Comparison of ENCODE assay signal across 29 mouse cellular contexts in the genomic region with DNA sequence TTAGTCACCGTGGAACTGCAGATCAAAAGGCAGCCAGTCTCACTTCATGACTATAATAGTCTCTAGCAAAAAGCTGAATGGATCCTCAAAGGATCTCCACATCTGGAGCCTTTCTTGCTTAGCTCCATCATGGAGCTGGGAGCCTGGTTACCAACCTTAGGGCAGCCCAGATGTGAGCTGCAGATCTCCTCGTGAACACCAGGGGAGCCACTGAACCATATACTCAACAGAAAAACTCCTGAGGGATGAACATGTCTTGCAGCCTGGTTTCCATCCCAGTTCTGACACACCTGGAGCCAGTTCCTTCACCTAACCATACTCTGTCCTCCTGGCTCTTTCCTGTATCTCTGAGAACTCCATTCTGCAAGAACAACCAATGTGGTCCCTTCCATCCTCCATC. TPM values are rescaled to one million over a fixed set of nuclear protein-coding genes. Genes with fewer than 3 reads are reported as not detected.
"Had no signal": no experiment of that assay in that cellular context is flagged by ENCODE, and none has a peak within 500 bp of the region (broad histone marks: within the 10 kb centered on the region; RNA-seq: fewer than 3 reads in every experiment).

No protein-coding gene starts in this region.

- H3K36me3 ChIP-seq: limb, embryonic 10.5 days; limb, embryonic 13.5 days; liver, embryonic 13.5 days; midbrain, embryonic 12.5 days; midbrain, embryonic 15.5 days; neural tube, embryonic 12.5 days; neural tube, embryonic 15.5 days; stomach, embryonic 15.5 days had no signal

- H3K9me3 ChIP-seq: limb, embryonic 10.5 days; limb, embryonic 13.5 days; liver, embryonic 13.5 days; midbrain, embryonic 12.5 days; midbrain, embryonic 15.5 days; neural tube, embryonic 12.5 days; neural tube, embryonic 15.5 days; stomach, embryonic 15.5 days had no signal

- H3K27ac ChIP-seq: kidney, postnatal 0 days; layer of hippocampus, adult 2 months; limb, embryonic 10.5 days; limb, embryonic 13.5 days; liver, embryonic 13.5 days; macrophage; midbrain, embryonic 12.5 days; midbrain, embryonic 15.5 days; neural tube, embryonic 12.5 days; neural tube, embryonic 15.5 days; stomach, embryonic 15.5 days had no signal

- H3K4me1 ChIP-seq: limb, embryonic 10.5 days; limb, embryonic 13.5 days; liver, embryonic 13.5 days; midbrain, embryonic 12.5 days; midbrain, embryonic 15.5 days; neural tube, embryonic 12.5 days; neural tube, embryonic 15.5 days; stomach, embryonic 15.5 days had no signal

- H3K4me3 ChIP-seq: layer of hippocampus, adult 2 months; limb, embryonic 10.5 days; limb, embryonic 13.5 days; liver, embryonic 13.5 days; midbrain, embryonic 12.5 days; midbrain, embryonic 15.5 days; neural tube, embryonic 12.5 days; neural tube, embryonic 15.5 days; stomach, embryonic 15.5 days had no signal

- H3K27me3 ChIP-seq: limb, embryonic 13.5 days; liver, embryonic 13.5 days; midbrain, embryonic 12.5 days; midbrain, embryonic 15.5 days; neural tube, embryonic 12.5 days; neural tube, embryonic 15.5 days; stomach, embryonic 15.5 days had no signal

- H3K9ac ChIP-seq: limb, embryonic 13.5 days; liver, embryonic 13.5 days; liver, postnatal 0 days; lung, embryonic 14.5 days; midbrain, embryonic 12.5 days; midbrain, embryonic 15.5 days; neural tube, embryonic 12.5 days; neural tube, embryonic 15.5 days; stomach, embryonic 15.5 days had no signal

- H3K4me2 ChIP-seq: limb, embryonic 13.5 days; liver, embryonic 13.5 days; lung, embryonic 14.5 days; midbrain, embryonic 12.5 days; midbrain, embryonic 15.5 days; neural tube, embryonic 12.5 days; neural tube, embryonic 15.5 days; stomach, embryonic 15.5 days had no signal

- DNase-seq: kidney, postnatal 25 days; layer of hippocampus, adult 9-11 months; liver; liver, embryonic 13.5 days; liver, postnatal 0 days; lung, embryonic 14.5 days; retina, postnatal 1 day; right cerebral cortex, postnatal 25 days; spleen, adult 18-20 months; thymus, adult 2 months; thymus, postnatal 14 days; thymus, postnatal 4 days had no signal

RNA-seq across cellular contexts. Expression of a gene that starts 0.9 kb away (rescaled TPM):
- total RNA-seq: layer of hippocampus, adult 2 months; layer of hippocampus, postnatal 25 days; left cerebral cortex, adult 18-20 months; left cerebral cortex, postnatal 25 days had no signal
- polyA plus RNA-seq: lung, embryonic 14.5 days; midbrain, embryonic 12.5 days; midbrain, embryonic 15.5 days; neural tube, embryonic 12.5 days had no signal

RNA-seq across cellular contexts. Expression of a gene that starts 16.0 kb away (rescaled TPM):
- total RNA-seq: layer of hippocampus, postnatal 25 days; left cerebral cortex, adult 18-20 months; left cerebral cortex, postnatal 25 days had no signal
- polyA plus RNA-seq: limb, embryonic 10.5 days; limb, embryonic 13.5 days; midbrain, embryonic 12.5 days; neural tube, embryonic 12.5 days had no signal

RNA-seq across cellular contexts. Expression of a gene that starts 49.4 kb away (rescaled TPM):
- total RNA-seq: layer of hippocampus, adult 2 months; layer of hippocampus, postnatal 25 days; left cerebral cortex, adult 18-20 months; left cerebral cortex, postnatal 25 days; megakaryocyte, adult 5-6 weeks had no signal
- polyA plus RNA-seq: kidney, embryonic 14.5 days; kidney, postnatal 0 days; large intestine, adult 2 months; limb, embryonic 10.5 days; limb, embryonic 13.5 days; liver, embryonic 13.5 days; liver, postnatal 0 days; lung, embryonic 14.5 days; lung, postnatal 0 days; macrophage; midbrain, embryonic 12.5 days; midbrain, embryonic 15.5 days; neural tube, embryonic 12.5 days; neural tube, embryonic 15.5 days; stomach, embryonic 15.5 days; thymus, adult 2 months had no signal
